Mouse (Mus musculus) embryo, embryonic 11 days (tissue): ENCODE measurements around the gene Cxxc4.
"Not testable (repeated sequence)": the region's sequence is repeated elsewhere in the genome, so short reads cannot be mapped to it uniquely, and the experiment has no call there.

Experiments used
- DNase-seq: peaks from one replicate; pipeline ENCODE4 v3.0.0-alpha.2; 2015

The Cxxc4 gene

DNA sequence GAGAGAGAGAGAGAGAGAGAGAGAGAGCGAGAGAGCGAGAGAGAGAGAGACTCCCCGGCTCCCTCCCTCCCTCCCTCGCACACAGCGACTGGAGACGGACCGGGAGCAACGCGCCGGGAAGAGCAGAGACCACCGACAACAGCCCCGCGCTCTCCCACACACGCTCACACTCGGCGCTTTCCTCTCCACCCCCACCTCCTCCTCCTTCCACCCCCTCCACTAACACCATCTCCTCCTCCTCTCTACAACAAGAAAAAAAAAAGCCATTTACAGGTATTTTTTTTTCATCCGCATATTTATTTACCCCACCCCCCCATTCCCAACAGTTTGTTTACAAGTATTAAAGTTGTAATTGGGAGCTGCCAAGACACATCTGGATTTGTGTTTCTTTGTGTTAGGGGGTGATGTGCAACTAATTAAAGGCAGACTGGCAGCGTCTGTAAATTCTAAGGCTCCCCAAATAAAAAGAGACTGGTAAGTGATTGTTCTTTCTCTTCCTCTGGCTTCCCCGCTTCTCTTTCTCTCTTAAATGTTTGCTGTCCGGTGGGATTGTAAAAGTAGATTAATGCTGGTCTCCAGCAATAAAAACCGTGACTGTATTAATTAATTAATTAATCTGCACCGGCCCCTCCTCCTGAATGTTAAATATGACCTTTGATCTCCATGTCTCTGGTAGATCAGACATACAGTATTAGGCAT lies at the start of gene Cxxc4:
Gene Cxxc4, plus strand, starts transcription at position 71 of the 699 bp plus-strand sequence.
- no peak for DNase-seq

DNA sequence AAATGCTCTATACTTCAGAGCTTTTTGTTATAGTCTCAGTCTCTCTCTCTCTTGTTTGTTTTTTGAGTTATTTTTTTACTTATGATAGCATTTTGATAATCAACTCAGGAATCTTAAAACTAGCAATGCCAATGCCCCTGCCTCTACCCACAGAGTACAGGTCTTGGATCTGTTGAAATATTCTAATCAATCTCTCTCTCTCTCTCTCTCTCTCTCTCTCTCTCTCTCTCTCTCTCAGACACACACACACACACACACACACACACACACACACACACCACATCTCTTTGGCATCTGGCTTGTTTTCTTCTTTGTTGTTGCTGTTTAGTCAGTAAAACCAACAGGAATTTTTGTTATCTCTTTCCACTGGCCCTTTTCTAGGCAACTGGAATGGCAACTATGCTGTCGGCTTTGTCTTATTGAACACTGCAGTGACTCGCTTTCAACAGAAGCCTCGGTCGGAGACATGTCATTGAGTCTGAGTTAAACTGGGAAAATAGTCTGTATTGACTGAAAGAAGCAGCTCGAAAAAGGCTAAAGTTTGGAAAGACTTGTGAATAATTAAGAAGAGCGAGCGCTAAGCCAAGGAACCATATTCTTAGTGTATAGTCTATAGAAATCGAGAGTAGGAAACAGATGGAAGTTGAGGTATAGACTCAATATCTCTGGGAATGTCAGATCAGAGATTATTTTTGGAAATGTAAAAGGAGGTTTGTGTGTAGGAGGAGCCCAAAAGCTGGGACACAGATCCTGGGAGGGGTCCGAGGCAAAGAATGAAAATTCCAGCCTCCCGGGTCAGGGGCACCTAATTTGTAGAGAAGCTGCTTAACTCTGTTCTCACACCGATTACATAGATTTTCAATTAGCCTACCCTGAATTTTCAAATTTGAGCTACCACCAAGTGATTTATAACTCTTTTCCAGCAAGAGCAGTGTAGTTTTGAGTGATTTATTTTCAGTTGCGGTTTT lies 47.0 kb upstream of the Cxxc4 start:
- peak; percentile 21 for DNase-seq

- peak; percentile 60 for DNase-seq
Measured at GRCm38 (mm10) chr3:134190046-134190445, 46.2 kb upstream of the Cxxc4 start.

DNA sequence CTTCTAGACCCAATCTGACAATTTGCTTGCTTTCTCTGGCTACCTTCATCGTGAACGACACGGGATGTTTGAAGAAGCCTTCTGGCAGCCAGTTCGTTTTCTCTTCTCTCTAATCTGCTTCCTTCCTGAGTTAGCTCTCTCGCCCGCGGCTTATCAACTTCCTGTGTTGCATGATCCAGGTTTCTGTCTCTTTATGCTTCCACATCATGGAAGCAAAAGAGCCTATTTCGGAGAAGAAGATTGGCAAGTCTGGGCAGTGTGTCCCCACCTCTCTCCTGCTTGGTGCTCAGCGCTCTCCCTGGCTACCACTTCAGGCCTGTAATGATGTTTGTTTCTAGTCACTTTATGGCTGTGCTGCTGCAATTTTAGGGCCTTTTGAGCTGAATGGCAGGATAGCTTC lies 36.4 kb upstream of the Cxxc4 start:
- DNase-seq = peak; percentile 16

DNA sequence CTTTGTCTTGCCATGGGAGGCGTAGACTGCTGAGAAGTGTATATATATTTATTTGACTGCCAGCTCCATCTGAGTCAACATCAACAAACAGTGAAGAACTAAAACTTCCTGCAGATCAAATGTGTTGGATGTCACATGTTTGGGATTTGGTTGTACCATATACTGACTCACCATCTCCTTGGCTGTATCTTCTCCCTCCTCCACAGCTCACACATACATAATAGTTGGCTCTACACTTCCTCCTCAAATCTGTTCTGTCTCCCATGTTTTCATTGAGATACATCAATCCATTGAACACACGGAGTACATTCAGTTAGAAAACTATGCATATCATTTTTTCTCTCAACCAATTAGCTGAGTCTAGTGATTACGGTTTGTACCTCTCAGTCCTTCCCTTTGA lies 29.7 kb upstream of the Cxxc4 start:
- no peak for DNase-seq

- DNase-seq = no peak
Measured at GRCm38 (mm10) chr3:134210950-134211349, 25.3 kb upstream of the Cxxc4 start.

DNA sequence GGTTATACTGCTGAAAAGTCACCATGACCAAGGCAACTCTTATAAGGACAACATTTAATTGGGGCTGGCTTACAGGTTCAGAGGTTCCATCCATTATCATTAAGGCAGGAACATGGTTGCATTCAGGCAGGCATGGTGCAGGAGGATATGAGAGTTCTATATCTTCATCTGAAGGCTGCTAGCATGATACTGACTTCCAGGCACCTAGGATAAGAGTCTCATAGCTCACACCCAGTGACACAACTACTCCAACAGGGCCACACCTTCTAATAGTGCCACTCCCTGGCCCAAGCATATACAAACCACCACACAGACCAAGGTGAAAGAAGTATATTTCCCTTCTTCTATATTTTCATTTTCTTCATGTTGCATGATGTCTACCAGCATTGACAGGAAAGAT lies 16.4 kb upstream of the Cxxc4 start:
- not testable (repeated sequence) for DNase-seq

GRCm38 (mm10) chr3:134221002-134221401 lies 15.3 kb upstream of the Cxxc4 start:
- DNase-seq = no peak

DNA sequence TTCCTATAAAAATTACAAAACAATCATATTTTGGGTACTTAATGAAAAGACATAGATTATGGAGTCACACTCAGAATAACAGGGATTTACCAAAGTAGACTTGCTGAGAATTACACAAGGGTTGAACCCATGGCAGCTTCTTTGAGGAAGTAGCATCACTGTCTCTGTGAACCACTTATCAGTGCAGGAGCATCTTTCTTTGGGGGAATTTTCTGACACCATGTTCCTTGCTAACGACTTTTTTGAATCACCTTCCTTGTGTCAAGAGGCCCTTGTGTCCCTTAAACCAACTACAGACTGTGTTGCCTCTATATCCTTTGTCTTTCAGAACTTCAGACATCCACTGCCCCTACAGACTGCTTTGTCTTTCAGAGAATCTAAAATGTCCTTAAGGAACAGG lies 13.7 kb upstream of the Cxxc4 start:
- no peak for DNase-seq

- DNase-seq = no peak
Measured at GRCm38 (mm10) chr3:134223956-134224355, 12.3 kb upstream of the Cxxc4 start.

- no peak for DNase-seq
Measured at GRCm38 (mm10) chr3:134225928-134226327, 10.4 kb upstream of the Cxxc4 start.

DNA sequence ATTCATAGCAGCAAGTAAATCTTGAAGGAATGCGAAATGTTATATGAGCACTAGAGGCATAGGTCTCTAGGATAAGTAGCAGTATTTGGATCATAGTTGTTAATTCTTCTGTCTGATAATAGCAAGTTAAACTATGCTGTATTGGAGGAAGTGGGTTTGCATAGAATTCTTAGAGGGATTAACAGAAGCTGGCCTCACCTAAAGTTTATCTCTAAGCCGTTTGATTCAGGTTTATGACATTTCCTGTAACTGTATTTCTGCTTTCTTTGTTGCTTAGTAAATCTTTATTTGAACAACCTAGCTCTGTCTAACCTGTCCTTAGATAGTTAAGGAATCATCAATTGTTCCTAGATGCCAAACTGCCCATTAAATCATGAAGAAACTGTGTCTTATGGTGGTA lies 3.5 kb upstream of the Cxxc4 start:
- DNase-seq = no peak

DNA sequence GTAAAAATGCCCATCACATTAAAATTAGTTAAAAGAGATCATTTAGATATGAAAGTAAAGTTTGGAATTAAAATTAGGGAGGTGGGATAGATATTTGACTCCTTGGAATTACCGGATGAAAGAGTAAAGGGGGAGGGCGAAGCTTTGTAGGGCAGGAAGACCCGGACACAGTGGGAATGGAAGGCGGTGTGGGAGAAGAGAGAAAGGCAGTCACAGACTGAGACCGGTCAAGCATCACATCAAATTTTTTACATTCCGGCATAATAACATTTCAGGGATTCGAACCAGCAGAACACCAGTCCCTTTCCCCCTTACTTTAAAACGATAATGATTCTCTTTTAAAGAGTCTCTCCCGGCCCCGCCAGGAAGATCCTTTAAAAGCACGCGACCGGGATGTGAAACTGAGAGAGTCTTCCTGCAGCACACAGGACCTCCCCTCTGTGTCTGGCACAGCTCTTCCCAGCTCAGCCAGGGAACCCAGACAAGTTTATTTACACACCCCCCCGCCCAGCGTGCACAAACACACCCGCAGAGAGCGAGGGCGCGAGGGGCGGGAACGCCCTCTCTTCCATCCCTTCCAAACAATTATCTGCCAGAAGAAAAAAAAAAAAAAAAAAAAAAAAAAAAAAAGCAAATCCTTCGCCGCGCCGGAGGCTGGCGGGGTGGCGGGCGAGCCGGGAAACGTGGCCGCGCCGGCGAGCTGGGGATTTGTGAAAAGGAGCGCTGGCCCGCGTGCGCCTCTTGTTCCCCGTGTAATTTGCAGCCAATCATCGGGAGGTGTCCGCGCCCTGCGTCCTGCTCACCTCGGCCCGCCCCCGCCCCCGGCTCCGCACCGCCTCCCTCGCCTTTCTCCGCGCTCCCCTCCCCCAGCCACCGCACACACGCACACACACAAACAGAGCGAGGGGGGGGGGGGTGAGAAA lies 532 bp upstream of the Cxxc4 start:
- peak; percentile 93 for DNase-seq

GRCm38 (mm10) chr3:134237113-134237805 lies 975 bp downstream of the Cxxc4 start:
- DNase-seq = peak; percentile 24

DNA sequence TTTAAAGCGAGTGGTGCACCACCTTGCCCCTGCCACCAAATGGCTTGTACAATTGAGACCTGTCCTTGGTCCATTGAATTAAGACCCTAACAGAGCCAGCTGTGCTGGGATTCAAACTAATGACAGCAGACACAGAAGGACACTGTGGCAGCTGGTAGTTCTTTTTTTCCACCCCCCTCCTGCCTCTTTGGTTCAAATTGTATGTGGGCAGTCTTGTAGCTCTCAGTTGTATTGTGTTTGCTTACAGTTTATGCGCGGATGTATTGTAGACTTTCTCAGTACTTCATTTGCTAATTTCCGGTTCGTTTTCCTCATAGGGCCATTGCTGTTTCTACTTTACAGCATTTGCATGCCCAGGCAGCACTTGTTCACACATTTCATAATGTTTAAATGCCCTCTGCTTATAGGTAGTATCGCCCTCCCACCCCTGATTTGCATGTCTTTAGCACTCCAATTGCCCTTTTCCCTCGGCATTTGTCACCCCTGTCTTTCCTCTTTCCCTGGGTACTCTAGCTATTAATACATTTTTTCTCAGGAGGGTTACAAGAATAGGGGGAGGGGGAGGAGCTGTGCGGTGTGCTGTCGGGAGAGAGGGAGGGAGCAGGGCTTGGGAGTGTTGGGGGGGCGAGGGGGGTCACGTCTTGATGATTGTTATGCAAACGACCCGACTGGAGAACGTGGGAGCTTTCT lies 2.5 kb downstream of the Cxxc4 start:
- DNase-seq = peak; percentile 83

GRCm38 (mm10) chr3:134239321-134239970 lies 3.2 kb downstream of the Cxxc4 start:
- DNase-seq = peak; percentile 74

DNA sequence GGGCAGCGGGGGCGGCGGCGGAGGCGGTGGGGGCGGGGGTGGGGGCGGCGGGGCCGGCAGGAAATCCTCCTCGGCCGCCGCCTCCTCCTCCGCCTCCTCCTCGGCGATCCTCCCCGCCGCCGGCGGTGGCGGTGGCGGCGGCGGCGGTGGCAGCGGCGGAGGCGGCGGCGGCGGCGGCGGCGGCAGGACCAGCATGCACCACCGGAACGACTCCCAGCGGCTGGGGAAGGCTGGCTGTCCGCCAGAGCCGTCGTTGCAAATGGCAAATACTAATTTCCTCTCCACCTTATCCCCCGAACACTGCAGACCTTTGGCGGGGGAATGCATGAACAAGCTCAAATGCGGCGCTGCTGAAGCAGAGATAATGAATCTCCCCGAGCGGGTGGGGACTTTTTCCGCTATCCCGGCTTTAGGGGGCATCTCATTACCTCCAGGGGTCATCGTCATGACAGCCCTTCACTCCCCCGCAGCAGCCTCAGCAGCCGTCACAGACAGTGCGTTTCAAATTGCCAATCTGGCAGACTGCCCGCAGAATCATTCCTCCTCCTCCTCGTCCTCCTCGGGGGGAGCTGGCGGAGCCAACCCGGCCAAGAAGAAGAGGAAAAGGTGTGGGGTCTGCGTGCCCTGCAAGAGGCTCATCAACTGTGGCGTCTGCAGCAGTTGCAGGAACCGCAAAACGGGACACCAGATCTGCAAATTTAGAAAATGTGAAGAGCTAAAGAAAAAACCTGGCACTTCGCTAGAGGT lies 3.9 kb downstream of the Cxxc4 start:
- DNase-seq = peak; percentile 83

DNA sequence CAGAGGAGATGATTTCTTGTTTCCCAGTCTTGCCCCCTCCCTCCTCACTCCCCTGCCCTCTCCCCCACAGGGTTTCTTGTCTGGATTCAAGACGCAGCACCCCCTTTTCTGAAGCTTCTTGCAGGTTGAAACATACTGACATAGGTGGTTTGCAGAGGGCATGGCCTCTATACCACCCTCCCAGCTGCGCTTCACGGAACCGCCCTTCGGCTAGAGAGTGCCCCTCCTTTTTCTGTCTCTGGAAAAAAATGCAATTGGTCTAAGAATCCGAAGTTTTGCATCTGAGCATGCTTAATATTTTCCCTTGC lies 4.4 kb downstream of the Cxxc4 start:
- peak; percentile 53 for DNase-seq

DNA sequence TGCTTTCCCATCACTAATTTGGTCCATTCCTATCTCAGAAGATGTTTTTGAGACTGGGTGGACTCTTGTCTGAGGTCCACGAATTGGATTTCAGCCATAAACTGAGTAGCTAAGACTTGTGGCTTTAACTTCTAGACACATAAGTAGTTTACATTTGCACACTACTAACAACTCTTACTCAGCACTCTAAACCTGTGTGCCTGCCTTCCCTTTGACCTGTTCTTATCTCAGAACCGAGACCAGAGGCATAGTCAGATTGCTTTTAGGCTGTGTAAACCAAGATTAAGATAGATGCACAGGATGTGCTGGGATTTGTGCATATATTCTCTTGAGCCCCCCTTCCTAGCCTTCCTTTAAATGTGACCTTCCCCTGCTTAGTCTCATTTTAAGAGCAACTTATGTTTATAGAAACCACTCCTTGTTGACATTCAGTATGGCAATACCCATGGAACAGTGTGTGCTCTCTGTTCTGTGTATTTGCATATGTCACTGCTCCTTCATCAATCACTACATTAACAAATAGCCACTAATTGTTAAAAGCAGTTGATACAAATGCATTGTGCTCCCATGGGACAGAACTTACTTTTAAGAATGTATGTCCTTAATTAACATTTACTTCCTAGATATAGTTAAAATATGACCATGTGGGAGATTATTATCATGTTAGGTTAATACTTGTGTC lies 7.0 kb downstream of the Cxxc4 start:
- peak; percentile 31 for DNase-seq

- DNase-seq = peak; percentile 70
Measured at GRCm38 (mm10) chr3:134243850-134244247, 7.6 kb downstream of the Cxxc4 start.
